Mouse (Mus musculus) adipose tissue, adult 10 weeks (tissue): ENCODE measurements around the gene Adamts10. TPM values are rescaled to one million over a fixed set of nuclear protein-coding genes. Genes with fewer than 3 reads are reported as not detected.

Source experiments
- polyA plus RNA-seq: library from polyadenylated mRNA; stranded (reverse); fragments of 350-450 nt; fragmentation: Illumina TruSeq; extraction: RNeasy Lipid Tissue Mini Kit (QIAGEN cat#74804); gene quantifications from one replicate; pipeline ENCODE4 v1.2.3, GENCODE M21; 2014; ENCODE audit warnings: low read depth, low replicate concordance

The Adamts10 gene
- 36.4 TPM for polyA plus RNA-seq

GRCm38 (mm10) chr17:33523918-33524755 is at the start of gene Adamts10:
TSS of gene Adamts10 (plus strand) at chr17:33524204.

DNA sequence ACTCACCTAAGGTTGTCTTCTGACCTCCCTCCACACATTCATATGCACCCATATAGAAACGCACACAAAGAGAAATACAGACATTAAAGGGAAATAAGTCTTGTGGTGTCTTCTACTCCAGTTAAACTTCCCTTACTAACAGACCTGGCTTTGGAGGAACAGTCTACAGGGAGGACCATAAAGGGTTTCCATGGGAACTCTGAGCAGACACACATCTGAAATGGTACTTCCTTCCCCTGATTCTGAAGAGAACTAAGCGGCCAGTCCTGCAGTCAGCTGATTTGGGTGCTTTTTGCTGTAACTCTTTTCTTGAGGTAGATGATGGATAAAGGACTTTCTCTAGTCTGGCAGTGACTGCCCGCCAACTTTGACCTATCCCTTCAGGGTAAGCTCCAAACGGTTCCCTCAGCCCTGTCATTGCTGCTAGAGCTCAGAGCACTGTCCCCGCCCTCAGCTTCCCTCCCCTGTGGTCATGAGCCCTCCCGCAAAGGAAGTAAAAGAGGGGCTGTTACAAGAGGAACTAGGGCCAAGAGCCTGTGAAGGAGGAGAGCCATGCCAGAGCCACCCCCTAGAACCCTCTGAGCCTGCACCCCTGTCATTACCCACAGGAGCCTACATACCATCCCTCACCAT is 31.3 kb downstream of the Adamts10 start, which contains the start of gene Myo1f:
Myo1f (plus strand) TSS at position 485 of the 633 bp plus-strand sequence.

Other genes starting within 250 kb of the Adamts10 start
- gene Zfp955b, start 234.7 kb upstream of the Adamts10 start, polyA plus RNA-seq, result 5.1 TPM
- 4.9 TPM for gene Zfp81, start 165.3 kb upstream of the Adamts10 start, polyA plus RNA-seq
- gene Zfp101, start 129.6 kb upstream of the Adamts10 start, polyA plus RNA-seq, result 6.5 TPM
- 13.2 TPM for gene Actl9, start 91.3 kb upstream of the Adamts10 start, polyA plus RNA-seq
- gene Myo1f, start 31.5 kb downstream of the Adamts10 start, polyA plus RNA-seq, result 7.1 TPM
- 39.7 TPM for gene Zfp414, start 104.9 kb downstream of the Adamts10 start, polyA plus RNA-seq
- not detected for gene Pram1, start 113.9 kb downstream of the Adamts10 start, polyA plus RNA-seq
- 128 TPM for gene Hnrnpm, start 162.7 kb downstream of the Adamts10 start, polyA plus RNA-seq
- 86.5 TPM for gene March2, start 194.5 kb downstream of the Adamts10 start, polyA plus RNA-seq
- 136 TPM for gene Rab11b, start 236.3 kb downstream of the Adamts10 start, polyA plus RNA-seq